Mouse (Mus musculus) lung, embryonic 14.5 days (tissue): ENCODE results near the gene Cacna2d1. TPM values are rescaled to one million over a fixed set of nuclear protein-coding genes. Genes with fewer than 3 reads are reported as not detected.

Experiments
- ATAC-seq: fragments of 200-750 bp; cut with Nextera tagmentation; 2 replicates; pipeline ENCODE4 v1.8.0; 2017; ENCODE audit warnings: mild to moderate bottlenecking, moderate TSS enrichment, moderate library complexity; ENCODE audit not compliant: insufficient read depth
- DNase-seq: peaks from one replicate; pipeline ENCODE4 v3.0.0-alpha.2; 2015
- H3K27ac ChIP-seq: fragments of 300-500 bp; sonication (generic); 2 replicates; pipeline ENCODE4 v1.5.1; 2014; ENCODE audit warnings: low read depth, mild to moderate bottlenecking, moderate library complexity
- H3K27me3 ChIP-seq: fragments of 300-500 bp; sonication (generic); 2 replicates; pipeline ENCODE4 v1.6.1; 2014; ENCODE audit warnings: low read length, control low read depth; ENCODE audit not compliant: insufficient read depth
- H3K36me3 ChIP-seq: fragments of 300-500 bp; sonication (generic); 2 replicates; pipeline ENCODE4 v1.6.1; 2014; ENCODE audit warnings: control low read depth; ENCODE audit not compliant: insufficient read depth
- H3K4me1 ChIP-seq: fragments of 300-500 bp; sonication (generic); 2 replicates; pipeline ENCODE4 v1.6.1; 2014; ENCODE audit warnings: antibody characterized with exemption, control low read depth; ENCODE audit not compliant: insufficient read depth
- H3K4me2 ChIP-seq: fragments of 300-500 bp; sonication (generic); 2 replicates; pipeline ENCODE4 v1.6.1; 2014; ENCODE audit warnings: mild to moderate bottlenecking
- H3K4me3 ChIP-seq: fragments of 300-500 bp; sonication (generic); 2 replicates; pipeline ENCODE4 v1.5.1; 2014; ENCODE audit warnings: low read depth, low read length
- H3K9ac ChIP-seq: fragments of 300-500 bp; sonication (generic); 2 replicates; pipeline ENCODE4 v1.6.1; 2014
- H3K9me3 ChIP-seq: fragments of 300-500 bp; sonication (generic); 2 replicates; pipeline ENCODE4 v1.6.1; 2016; ENCODE audit warnings: low read depth, low read length, control low read depth
- CTCF ChIP-seq: IDR thresholded peaks from 2 replicates; pipeline ENCODE4 v1.5.1; 2016; ENCODE audit warnings: antibody characterized with exemption, low read depth
- WGBS: fragments of 180-500 bp; shearing (Covaris S2); extraction: QIAGEN DNeasy Blood & Tissue Kit; methylation state at CpG from one replicate; pipeline ENCODE4 v1.1.7; 2014; 5-methylcytosine and 5-hydroxymethylcytosine counted together
- polyA plus RNA-seq: library from polyadenylated mRNA; unstranded; fragments of >200 nt; fragmentation: Nextera tagmentation; extraction: Ambion mirVana; gene quantifications from 2 replicates; pipeline ENCODE4 v1.2.1, GENCODE M21; 2014

Gene Cacna2d1
- 13.1 and 15.6 TPM in 2 replicates for polyA plus RNA-seq

- H3K27ac ChIP-seq, result peak within 1 kb of the TSS; percentile 78
- H3K4me2 ChIP-seq, result peak within 1 kb of the TSS; percentile 79
- DNase-seq (peak; percentile 78), ATAC-seq (peak; percentile 93)
- no peaks in the 10 kb centered on the region for H3K4me1 ChIP-seq
- peak within 1 kb of the TSS; percentile 84 for H3K9ac ChIP-seq
- no peak for TF ChIP-seq CTCF
- no peaks in the 10 kb centered on the region for H3K9me3 ChIP-seq
- H3K36me3 ChIP-seq, result no peaks in the 10 kb centered on the region
- peak within 1 kb of the TSS; percentile 65 for H3K4me3 ChIP-seq
- under 1% methylated on average over 83 of the region's 120 CpGs for WGBS
- H3K27me3 ChIP-seq, result peaks cover 6% of the 10 kb centered on the region; the same call in 1 of the 2 replicates
Observed at GRCm38 (mm10) chr5:15934376-15935233, at the start of gene Cacna2d1. Gene Cacna2d1, plus strand, starts transcription at chr5:15934691.

- no peak overlapping the region for H3K4me2 ChIP-seq
- H3K36me3 ChIP-seq, result no peaks in the 10 kb centered on the region
- H3K27me3 ChIP-seq, result no peaks in the 10 kb centered on the region
- DNase-seq, result no peak
- no peak overlapping the region for H3K9ac ChIP-seq
- ATAC-seq, result no peak
- no peak overlapping the region for H3K27ac ChIP-seq
- no peaks in the 10 kb centered on the region for H3K9me3 ChIP-seq
- no peaks in the 10 kb centered on the region for H3K4me1 ChIP-seq
- no peak overlapping the region for H3K4me3 ChIP-seq
- no peak for TF ChIP-seq CTCF
- 67% methylated on average over 2 of the region's 2 CpGs for WGBS
Observed at GRCm38 (mm10) chr5:15895098-15895497, 39.4 kb upstream of the Cacna2d1 start.

GRCm38 (mm10) chr5:15896706-15897105 is 37.8 kb upstream of the Cacna2d1 start:
- H3K4me1 ChIP-seq, result no peaks in the 10 kb centered on the region
- ATAC-seq (no peak), DNase-seq (no peak)
- H3K27ac ChIP-seq, result no peak overlapping the region
- H3K4me2 ChIP-seq, result no peak overlapping the region
- H3K36me3 ChIP-seq, result no peaks in the 10 kb centered on the region
- no peaks in the 10 kb centered on the region for H3K9me3 ChIP-seq
- WGBS, result 74% methylated on average over 3 of the region's 3 CpGs
- no peaks in the 10 kb centered on the region for H3K27me3 ChIP-seq
- H3K4me3 ChIP-seq, result no peak overlapping the region
- no peak overlapping the region for H3K9ac ChIP-seq
- no peak for TF ChIP-seq CTCF

- no peak overlapping the region for H3K27ac ChIP-seq
- no peaks in the 10 kb centered on the region for H3K27me3 ChIP-seq
- TF ChIP-seq CTCF, result no peak
- DNase-seq (no peak), ATAC-seq (no peak)
- no peaks in the 10 kb centered on the region for H3K9me3 ChIP-seq
- H3K4me3 ChIP-seq, result no peak overlapping the region
- H3K4me1 ChIP-seq, result no peaks in the 10 kb centered on the region
- H3K4me2 ChIP-seq, result no peak overlapping the region
- H3K36me3 ChIP-seq, result no peaks in the 10 kb centered on the region
- WGBS, result 66% methylated on average over 3 of the region's 3 CpGs
- H3K9ac ChIP-seq, result no peak overlapping the region
Observed at GRCm38 (mm10) chr5:15906446-15906845, 28.0 kb upstream of the Cacna2d1 start.

GRCm38 (mm10) chr5:15914931-15915330 is 19.6 kb upstream of the Cacna2d1 start:
- no peak for DNase-seq
- Histone ChIP-seq H3K4me3 (no peak overlapping the region), H3K36me3 (no peaks in the 10 kb centered on the region), H3K4me2 (no peak overlapping the region), H3K9ac (no peak overlapping the region), H3K27me3 (no peaks in the 10 kb centered on the region), H3K9me3 (no peaks in the 10 kb centered on the region), H3K27ac (no peak overlapping the region), H3K4me1 (no peaks in the 10 kb centered on the region)
- 73% methylated on average over 1 of the region's 1 CpGs for WGBS
- TF ChIP-seq CTCF, result no peak
- ATAC-seq, result no peak

- H3K4me1 ChIP-seq, result no peaks in the 10 kb centered on the region
- no peak overlapping the region for H3K27ac ChIP-seq
- DNase-seq (no peak), ATAC-seq (no peak)
- no peaks in the 10 kb centered on the region for H3K9me3 ChIP-seq
- peaks cover 3% of the 10 kb centered on the region; the same call in 1 of the 2 replicates for H3K27me3 ChIP-seq
- no peak overlapping the region for H3K4me2 ChIP-seq
- no peak overlapping the region for H3K9ac ChIP-seq
- no peak overlapping the region for H3K4me3 ChIP-seq
- TF ChIP-seq CTCF, result no peak
- WGBS, result 68% methylated on average over 6 of the region's 6 CpGs
- no peaks in the 10 kb centered on the region for H3K36me3 ChIP-seq
Observed at GRCm38 (mm10) chr5:15928506-15928905, 6.0 kb upstream of the Cacna2d1 start.

- peaks cover 6% of the 10 kb centered on the region; the same call in 1 of the 2 replicates for H3K27me3 ChIP-seq
- no peaks in the 10 kb centered on the region for H3K4me1 ChIP-seq
- H3K4me3 ChIP-seq, result no peak overlapping the region
- H3K9ac ChIP-seq, result no peak overlapping the region
- 27% methylated on average over 6 of the region's 6 CpGs for WGBS
- TF ChIP-seq CTCF, result no peak
- no peaks in the 10 kb centered on the region for H3K36me3 ChIP-seq
- H3K27ac ChIP-seq, result no peak overlapping the region
- ATAC-seq (no peak), DNase-seq (no peak)
- no peaks in the 10 kb centered on the region for H3K9me3 ChIP-seq
- no peak overlapping the region for H3K4me2 ChIP-seq
Observed at GRCm38 (mm10) chr5:15933017-15933416, 1.5 kb upstream of the Cacna2d1 start.
